Mouse (Mus musculus): ENCODE results near the gene Thy1. TPM values are rescaled to one million over a fixed set of nuclear protein-coding genes. Genes with fewer than 3 reads are reported as not detected.

Thy1 gene
- total RNA-seq, 2 experiments from 2014 or later: 35.5 to 45.4 TPM

Other genes starting within 250 kb of the Thy1 start
- gene Usp2, start 23.6 kb downstream of the Thy1 start, total RNA-seq (2021): 100 to 1,000 TPM; 142 to 224 TPM
- gene Mfrp, start 58.3 kb downstream of the Thy1 start, total RNA-seq (2021): under 1 TPM in 1 of 2 experiments, not detected in 1; 0.06 TPM
- gene C1qtnf5, start 63.9 kb downstream of the Thy1 start, total RNA-seq (2021): 10 to 100 TPM; 22.9 to 25.7 TPM
- 1 to 10 TPM in 1 of 2 experiments, under 1 TPM in 1; 0.23 to 1.2 TPM for gene Gm49380, start 70.1 kb downstream of the Thy1 start, total RNA-seq (2021)
- gene Rnf26, start 70.1 kb downstream of the Thy1 start, total RNA-seq (2021): 1 to 10 TPM; 6.4 to 8.4 TPM
- gene Mcam, start 91.1 kb downstream of the Thy1 start, total RNA-seq (2021): 10 to 100 TPM; 62.3 to 83.8 TPM
- 10 to 100 TPM; 12.1 to 12.8 TPM for gene Cbl, start 190.7 kb downstream of the Thy1 start, total RNA-seq (2021)
- gene Ccdc153, start 197.3 kb downstream of the Thy1 start, total RNA-seq (2021): not detected
- under 1 TPM; 0.86 to 0.98 TPM for gene Pdzd3, start 208.1 kb downstream of the Thy1 start, total RNA-seq (2021)
- 10 to 100 TPM; 26.0 to 26.2 TPM for gene Nlrx1, start 225.2 kb downstream of the Thy1 start, total RNA-seq (2021)
- under 1 TPM; 0.58 to 0.94 TPM for gene Abcg4, start 245.2 kb downstream of the Thy1 start, total RNA-seq (2021)